Mouse (Mus musculus): ENCODE results near the gene Fam57b. TPM values are rescaled to one million over a fixed set of nuclear protein-coding genes. Genes with fewer than 3 reads are reported as not detected.

Fam57b gene
- 52.5 and 60.2 TPM in 2 replicates for total RNA-seq (2014; rRNA removed)
- 56.3 and 57.1 TPM in 2 replicates for polyA plus RNA-seq (2015; fragmentation: Nextera tagmentation; extraction: Ambion mirVana)

GRCm38 (mm10) chr7:126797411-126798126 is at the start of gene Fam57b:
Gene Fam57b, plus strand, starts transcription at chr7:126797668.
- Histone ChIP-seq H3K9ac (replicated peaks; ENCODE audit: low read length, poor library complexity, severe bottlenecking) (peak within 1 kb of the TSS; percentile 81), H3K36me3 (ENCODE audit: insufficient read depth, low read length) (peaks cover 16% of the 10 kb centered on the region; the same call in 1 of the 2 replicates), H3K27me3 (ENCODE audit: insufficient read depth, low read length) (no peaks in the 10 kb centered on the region), H3K4me2 (ENCODE audit: low read depth, low read length, poor library complexity, severe bottlenecking) (peak within 1 kb of the TSS; percentile 87), H3K9me3 (ENCODE audit: low read length) (no peaks in the 10 kb centered on the region), H3K27ac (ENCODE audit: low read depth, low read length) (peak within 1 kb of the TSS; percentile 81), H3K4me1 (ENCODE audit: insufficient read depth, low read length) (peaks cover 12% of the 10 kb centered on the region), H3K4me3 (ENCODE audit: low read depth, low read length) (peak within 1 kb of the TSS; percentile 82)
- no peak for TF ChIP-seq CTCF (IDR thresholded peaks at IDR 0.05)
- DNase-seq (ENCODE audit: low spot score) (peak; percentile 75), ATAC-seq (ENCODE audit: low FRiP score) (no peak)
- WGBS = 21% methylated on average over 21 of the region's 21 CpGs

- WGBS = 74% methylated on average over 7 of the region's 7 CpGs
These were observed 48.6 kb upstream of the Fam57b start for GRCm38 (mm10) chr7:126748824-126749223.

GRCm38 (mm10) chr7:126749582-126750343 is 47.7 kb upstream of the Fam57b start:
- no peak overlapping the region for H3K4me2 ChIP-seq (ENCODE audit: low read depth, low read length, poor library complexity, severe bottlenecking)
- H3K27ac ChIP-seq (ENCODE audit: low read depth, low read length) = no peak overlapping the region
- H3K9me3 ChIP-seq (ENCODE audit: low read length) = no peaks in the 10 kb centered on the region
- H3K36me3 ChIP-seq (ENCODE audit: insufficient read depth, low read length) = no peaks in the 10 kb centered on the region
- no peaks in the 10 kb centered on the region for H3K4me1 ChIP-seq (ENCODE audit: insufficient read depth, low read length)
- ATAC-seq (ENCODE audit: low FRiP score) = no peak
- peak; percentile 25 for TF ChIP-seq CTCF (IDR thresholded peaks at IDR 0.05)
- 94% methylated on average over 17 of the region's 17 CpGs for WGBS
- DNase-seq (ENCODE audit: low spot score) = no peak
- H3K9ac ChIP-seq (replicated peaks; ENCODE audit: low read length, poor library complexity, severe bottlenecking) = no peak overlapping the region
- no peaks in the 10 kb centered on the region for H3K27me3 ChIP-seq (ENCODE audit: insufficient read depth, low read length)
- no peak overlapping the region for H3K4me3 ChIP-seq (ENCODE audit: low read depth, low read length)

More at GRCm38 (mm10) chr7:126748824-126749223, 48.6 kb upstream of the Fam57b start:
- TF ChIP-seq CTCF (IDR thresholded peaks at IDR 0.05) = no peak
- Histone ChIP-seq H3K9ac (replicated peaks; ENCODE audit: low read length, poor library complexity, severe bottlenecking) (no peak overlapping the region), H3K36me3 (ENCODE audit: insufficient read depth, low read length) (no peaks in the 10 kb centered on the region), H3K4me2 (ENCODE audit: low read depth, low read length, poor library complexity, severe bottlenecking) (no peak overlapping the region), H3K4me3 (ENCODE audit: low read depth, low read length) (no peak overlapping the region), H3K4me1 (ENCODE audit: insufficient read depth, low read length) (no peaks in the 10 kb centered on the region), H3K9me3 (ENCODE audit: low read length) (no peaks in the 10 kb centered on the region), H3K27me3 (ENCODE audit: insufficient read depth, low read length) (no peaks in the 10 kb centered on the region), H3K27ac (ENCODE audit: low read depth, low read length) (no peak overlapping the region)
- DNase-seq (ENCODE audit: low spot score) = no peak
- no peak for ATAC-seq (ENCODE audit: low FRiP score)

GRCm38 (mm10) chr7:126754866-126755265 is 42.6 kb upstream of the Fam57b start:
- no peaks in the 10 kb centered on the region for H3K27me3 ChIP-seq (ENCODE audit: insufficient read depth, low read length)
- no peaks in the 10 kb centered on the region for H3K4me1 ChIP-seq (ENCODE audit: insufficient read depth, low read length)
- H3K4me2 ChIP-seq (ENCODE audit: low read depth, low read length, poor library complexity, severe bottlenecking) = peak overlapping the region; percentile 16; the same call in 1 of the 2 replicates
- H3K27ac ChIP-seq (ENCODE audit: low read depth, low read length) = no peak overlapping the region
- 0 out of 2 replicates have a peak overlapping the region, but pooled peaks have one; percentile 4 for H3K9ac ChIP-seq (replicated peaks; ENCODE audit: low read length, poor library complexity, severe bottlenecking)
- peak; percentile 94 for TF ChIP-seq CTCF (IDR thresholded peaks at IDR 0.05)
- H3K36me3 ChIP-seq (ENCODE audit: insufficient read depth, low read length) = no peaks in the 10 kb centered on the region
- under 1% methylated on average over 9 of the region's 9 CpGs for WGBS
- ATAC-seq (ENCODE audit: low FRiP score) = peak; percentile 35; the same call in 1 of the 2 replicates
- H3K9me3 ChIP-seq (ENCODE audit: low read length) = no peaks in the 10 kb centered on the region
- peak; percentile 84 for DNase-seq (ENCODE audit: low spot score)
- H3K4me3 ChIP-seq (ENCODE audit: low read depth, low read length) = no peak overlapping the region

- Histone ChIP-seq H3K4me1 (ENCODE audit: insufficient read depth, low read length) (peaks cover 5% of the 10 kb centered on the region; the same call in 1 of the 2 replicates), H3K36me3 (ENCODE audit: insufficient read depth, low read length) (0 out of 2 replicates have a peak, but pooled peaks cover 5% of the 10 kb centered on the region), H3K9ac (replicated peaks; ENCODE audit: low read length, poor library complexity, severe bottlenecking) (no peak overlapping the region), H3K27me3 (ENCODE audit: insufficient read depth, low read length) (no peaks in the 10 kb centered on the region), H3K4me2 (ENCODE audit: low read depth, low read length, poor library complexity, severe bottlenecking) (no peak overlapping the region), H3K9me3 (ENCODE audit: low read length) (no peaks in the 10 kb centered on the region), H3K27ac (ENCODE audit: low read depth, low read length) (no peak overlapping the region), H3K4me3 (ENCODE audit: low read depth, low read length) (no peak overlapping the region)
- WGBS = 69% methylated on average over 7 of the region's 7 CpGs
- DNase-seq (ENCODE audit: low spot score) (no peak), ATAC-seq (ENCODE audit: low FRiP score) (no peak)
- TF ChIP-seq CTCF (IDR thresholded peaks at IDR 0.05) = no peak
These were observed 38.9 kb upstream of the Fam57b start for GRCm38 (mm10) chr7:126758539-126758938.
